Mouse (Mus musculus) cerebellum, adult 2 months (tissue): ENCODE data around the gene Anapc15-ps. TPM values are rescaled to one million over a fixed set of nuclear protein-coding genes. Genes with fewer than 3 reads are reported as not detected.

Experiments
- DNase-seq, 2 experiments: peaks; one replicate each; pipeline ENCODE4 v3.0.0; 2021
- H3K27ac ChIP-seq: fragments of 200-500 bp; 2 replicates; pipeline ENCODE4 v1.5.1; 2012; ENCODE audit warnings: low read length, control low read depth, inconsistent platforms; ENCODE audit not compliant: insufficient read depth
- H3K27me3 ChIP-seq: fragments of 200-500 bp; 2 replicates; pipeline ENCODE4 v1.6.1; 2012; ENCODE audit warnings: inconsistent platforms, mild to moderate bottlenecking, low read length, moderate library complexity; ENCODE audit not compliant: control insufficient read depth, insufficient read depth
- H3K4me1 ChIP-seq: fragments of 200-500 bp; 2 replicates; pipeline ENCODE4 v1.6.1; 2011; ENCODE audit warnings: low read length; ENCODE audit not compliant: control insufficient read depth, insufficient read depth
- H3K4me3 ChIP-seq: fragments of 200-500 bp; replicated peaks from 2 replicates; pipeline ENCODE3; 2011; ENCODE audit warnings: mild to moderate bottlenecking, low read depth, low read length, control low read depth; ENCODE audit not compliant: insufficient read depth
- CTCF ChIP-seq: fragments of 200-500 bp; IDR thresholded peaks from 2 replicates; pipeline ENCODE4 v1.5.1; 2011; ENCODE audit warnings: low read depth, mild to moderate bottlenecking, control low read depth, low read length, moderate library complexity, borderline replicate concordance; ENCODE audit not compliant: insufficient read depth
- POLR2A ChIP-seq: fragments of 200-500 bp; IDR thresholded peaks from 2 replicates; pipeline ENCODE4 v1.6.1; 2011; ENCODE audit warnings: low read length, control low read depth, borderline replicate concordance; ENCODE audit not compliant: insufficient read depth
- WGBS: fragments of 180-500 bp; shearing (Covaris S2); methylation state at CpG from one replicate; pipeline ENCODE4 v1.1.7; 2018; 5-methylcytosine and 5-hydroxymethylcytosine counted together
- polyA plus RNA-seq: library from polyadenylated mRNA; depleted of rRNA; stranded (reverse); fragments of >200 nt; gene quantifications from 2 replicates; pipeline ENCODE4 v1.2.3, GENCODE M21; 2012

Anapc15-ps gene
- polyA plus RNA-seq, 1 experiment: 0.85 TPM

DNA sequence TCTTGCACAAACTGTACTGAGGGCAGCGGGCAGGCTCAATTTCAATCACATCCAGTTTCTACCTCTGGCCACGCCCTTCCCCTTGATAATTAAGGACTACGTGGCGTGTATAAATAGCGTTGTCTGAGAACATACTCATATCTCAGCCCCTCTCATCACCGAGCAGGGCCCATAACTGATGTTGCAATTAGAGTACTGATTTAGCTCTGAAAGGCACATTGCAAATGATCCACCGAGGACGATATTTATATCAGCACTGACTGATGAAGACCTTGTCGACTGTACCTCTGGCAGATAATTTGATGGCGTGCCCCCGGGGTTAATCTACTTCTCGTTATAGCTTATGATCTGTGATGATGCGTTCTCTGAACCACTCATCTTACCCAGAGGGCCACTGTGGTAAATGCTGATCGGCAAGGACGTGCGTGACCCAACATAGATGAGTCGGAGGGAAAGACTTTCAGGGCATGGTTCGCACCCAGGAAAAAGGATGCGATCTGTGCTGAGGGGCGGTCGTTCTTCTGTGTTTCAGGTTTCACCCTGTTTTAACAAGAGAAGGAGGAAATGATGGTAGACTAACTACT, 14.4 kb upstream of the Anapc15-ps start:
- Histone ChIP-seq H3K27ac (no peak overlapping the region), H3K27me3 (no peaks in the 10 kb centered on the region), H3K4me1 (no peaks in the 10 kb centered on the region), H3K4me3 (no peak overlapping the region)
- WGBS: 90% methylated on average over 21 of the region's 21 CpGs
- DNase-seq: no peak
- TF ChIP-seq CTCF: no peak
- no peak for TF ChIP-seq POLR2A

DNA sequence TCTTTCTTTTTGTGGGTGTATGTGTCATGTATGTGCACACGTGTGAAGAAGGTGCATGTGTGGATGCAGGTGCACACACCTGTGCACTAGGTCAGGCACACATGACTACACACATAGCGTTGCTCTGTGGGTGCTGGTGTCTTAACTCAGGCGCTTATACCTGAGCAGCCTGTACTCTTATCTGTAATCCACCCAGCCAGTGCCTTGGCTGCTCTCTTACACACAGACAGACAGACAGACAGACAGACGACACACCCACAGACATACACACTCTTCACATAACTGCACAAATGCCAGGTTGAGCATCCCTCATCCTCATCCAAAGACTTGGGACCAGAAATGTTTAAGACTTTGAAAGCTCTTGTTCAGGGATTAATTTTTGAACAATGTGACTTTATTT, 12.8 kb upstream of the Anapc15-ps start:
- Histone ChIP-seq H3K27ac (no peak overlapping the region), H3K27me3 (no peaks in the 10 kb centered on the region), H3K4me1 (no peaks in the 10 kb centered on the region), H3K4me3 (no peak overlapping the region)
- no peak for DNase-seq
- TF ChIP-seq CTCF (no peak), POLR2A (no peak)
- 88% methylated on average over 4 of the region's 4 CpGs for WGBS

DNA sequence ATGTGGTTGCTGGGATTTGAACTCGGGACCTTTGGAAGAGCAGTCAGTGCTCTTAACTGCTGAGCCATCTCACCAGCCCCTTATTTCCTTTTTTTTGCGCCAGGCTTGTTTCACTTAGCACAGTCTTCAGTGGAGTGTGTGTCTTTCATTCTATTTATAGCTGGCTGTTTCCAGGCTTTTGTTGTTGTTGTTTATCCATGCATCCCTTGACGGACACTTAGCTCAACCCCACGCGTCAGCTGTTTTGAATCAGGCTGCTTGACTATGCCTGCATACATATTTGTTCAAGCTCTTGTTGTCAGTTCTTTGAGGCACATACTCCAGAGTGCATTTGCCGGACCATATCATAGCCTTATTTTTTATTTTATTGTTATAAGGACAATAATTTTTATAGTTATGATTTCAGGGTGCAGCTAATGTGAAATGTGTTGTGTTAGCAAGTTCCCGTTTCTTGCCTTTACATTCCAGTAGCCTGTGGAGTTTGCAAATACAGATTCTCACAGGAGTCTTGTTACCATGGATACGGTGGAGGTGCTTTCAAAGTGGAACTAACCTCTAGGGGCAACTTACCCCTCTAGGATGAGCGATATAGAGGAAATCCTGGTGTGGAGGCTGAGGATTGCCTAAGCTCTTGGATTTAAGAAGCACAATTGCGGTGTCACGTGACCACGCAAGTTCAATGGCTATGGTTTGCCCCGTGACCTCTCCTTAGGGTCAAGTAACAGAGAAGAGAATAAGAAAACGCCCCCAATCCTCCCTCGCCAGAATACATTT, 11.7 kb upstream of the Anapc15-ps start:
- WGBS: 35% methylated on average over 15 of the region's 15 CpGs
- H3K27me3 ChIP-seq: no peaks in the 10 kb centered on the region
- TF ChIP-seq POLR2A: no peak
- no peak for TF ChIP-seq CTCF
- H3K27ac ChIP-seq: no peak overlapping the region
- H3K4me1 ChIP-seq: no peaks in the 10 kb centered on the region
- H3K4me3 ChIP-seq: no peak overlapping the region
- no peak for DNase-seq

DNA sequence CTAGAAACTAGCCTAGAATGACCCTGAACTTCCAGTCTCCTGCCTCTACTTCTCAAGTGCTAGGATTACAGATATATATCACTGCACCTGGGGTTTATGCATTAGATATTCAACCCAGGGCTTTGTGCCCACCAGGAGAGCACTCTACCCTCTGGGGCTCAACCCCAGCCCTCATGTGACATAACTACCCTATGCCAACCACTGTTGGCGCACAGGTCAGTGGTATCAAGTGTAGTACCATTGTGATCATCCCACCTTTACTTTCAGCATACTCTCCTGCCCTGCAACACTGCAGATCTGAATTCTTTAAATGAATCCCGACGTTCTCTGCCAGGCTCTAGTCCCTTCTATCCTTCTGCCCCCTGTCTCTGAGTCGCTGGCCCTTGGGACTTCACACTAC, 11.0 kb upstream of the Anapc15-ps start:
- WGBS: 95% methylated on average over 4 of the region's 4 CpGs

DNA sequence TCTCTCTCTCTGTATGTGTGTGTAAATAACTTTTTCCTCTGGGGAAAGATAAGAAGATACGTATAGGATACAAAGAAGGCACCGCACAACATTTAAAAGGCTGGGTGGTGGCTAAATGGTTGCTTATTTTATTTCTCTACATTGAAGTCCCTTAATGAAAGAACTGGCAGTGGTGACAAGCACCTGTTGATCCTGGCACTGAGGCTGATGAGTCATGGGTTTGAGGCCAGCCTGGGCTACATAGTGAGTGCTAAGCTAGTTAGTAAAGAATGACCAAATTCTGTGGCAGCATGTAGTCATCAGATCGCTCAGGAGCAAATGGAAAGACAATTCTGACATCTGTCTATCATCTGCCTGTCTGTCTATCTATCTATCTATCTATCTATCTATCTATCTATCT, 10.5 kb upstream of the Anapc15-ps start:
- TF ChIP-seq CTCF (no peak), POLR2A (no peak)
- no peaks in the 10 kb centered on the region for H3K4me1 ChIP-seq
- 97% methylated on average over 3 of the region's 3 CpGs for WGBS

More for the DNA sequence above, 11.0 kb upstream of the Anapc15-ps start:
- no peak for DNase-seq
- TF ChIP-seq POLR2A: no peak
- no peak for TF ChIP-seq CTCF
- Histone ChIP-seq H3K27ac (no peak overlapping the region), H3K4me1 (no peaks in the 10 kb centered on the region), H3K4me3 (no peak overlapping the region), H3K27me3 (no peaks in the 10 kb centered on the region)

DNA sequence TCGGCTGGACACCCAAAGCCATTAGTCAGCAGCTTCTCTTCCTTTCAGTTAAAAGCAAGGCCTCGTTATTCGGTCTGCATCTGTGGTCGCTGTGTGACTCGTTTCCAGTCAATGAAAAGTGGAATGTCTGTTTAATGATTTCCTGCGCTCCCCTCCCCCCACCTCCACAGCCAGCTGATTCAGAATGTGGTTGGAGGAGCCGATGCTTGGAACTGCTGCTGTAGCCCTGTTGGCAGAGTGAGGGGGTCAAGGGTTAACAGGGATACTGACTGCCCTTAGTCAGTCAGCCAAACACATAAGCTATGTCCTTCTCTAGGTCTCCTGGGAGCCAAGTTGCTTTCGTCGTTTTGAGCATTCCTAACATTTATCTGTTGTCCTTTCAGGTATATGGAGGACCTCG, 9.7 kb upstream of the Anapc15-ps start:
- H3K4me3 ChIP-seq: no peak overlapping the region
- no peak for DNase-seq
- H3K27ac ChIP-seq: no peak overlapping the region
- H3K4me1 ChIP-seq: no peaks in the 10 kb centered on the region
- TF ChIP-seq POLR2A (no peak), CTCF (no peak)
- WGBS: 86% methylated on average over 10 of the region's 10 CpGs
- no peaks in the 10 kb centered on the region for H3K27me3 ChIP-seq

More for the DNA sequence above, 10.5 kb upstream of the Anapc15-ps start:
- no peak overlapping the region for H3K27ac ChIP-seq
- H3K27me3 ChIP-seq: no peaks in the 10 kb centered on the region
- no peak overlapping the region for H3K4me3 ChIP-seq
- DNase-seq: no peak

DNA sequence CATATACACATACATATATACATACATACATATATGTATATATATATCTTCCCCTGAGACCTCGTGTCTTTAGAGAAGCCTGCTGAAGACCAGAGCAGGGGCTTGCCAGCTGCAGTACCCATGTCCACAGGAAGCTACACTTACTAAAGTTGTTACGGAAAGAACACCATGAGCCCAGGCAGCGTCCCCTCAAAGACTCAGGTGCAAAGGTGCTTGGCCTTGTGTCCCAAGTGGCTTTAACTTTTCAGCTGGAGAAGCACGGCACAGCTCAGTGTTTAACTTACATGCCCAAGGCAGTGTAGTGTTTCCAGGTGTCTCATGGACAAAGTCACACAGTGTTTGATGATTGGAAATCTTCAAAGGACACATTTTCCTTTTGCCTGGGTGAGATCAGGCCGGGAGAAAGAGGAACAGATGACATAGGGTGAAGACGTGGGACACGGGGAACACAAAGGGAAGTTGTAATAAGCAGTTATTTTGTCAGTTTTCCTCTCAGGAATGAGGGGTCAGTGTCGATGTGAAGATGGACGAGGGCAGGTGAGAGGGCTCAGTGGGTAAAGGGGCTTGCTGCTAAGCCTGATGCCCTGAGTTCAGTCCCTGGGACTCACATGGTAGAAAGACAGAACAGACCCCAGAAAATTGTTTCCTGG, 9.0 kb upstream of the Anapc15-ps start:
- Histone ChIP-seq H3K27ac (no peak overlapping the region), H3K4me1 (no peaks in the 10 kb centered on the region), H3K27me3 (no peaks in the 10 kb centered on the region), H3K4me3 (no peak overlapping the region)
- DNase-seq: no peak
- TF ChIP-seq CTCF (no peak), POLR2A (no peak)
- WGBS: 91% methylated on average over 9 of the region's 9 CpGs

DNA sequence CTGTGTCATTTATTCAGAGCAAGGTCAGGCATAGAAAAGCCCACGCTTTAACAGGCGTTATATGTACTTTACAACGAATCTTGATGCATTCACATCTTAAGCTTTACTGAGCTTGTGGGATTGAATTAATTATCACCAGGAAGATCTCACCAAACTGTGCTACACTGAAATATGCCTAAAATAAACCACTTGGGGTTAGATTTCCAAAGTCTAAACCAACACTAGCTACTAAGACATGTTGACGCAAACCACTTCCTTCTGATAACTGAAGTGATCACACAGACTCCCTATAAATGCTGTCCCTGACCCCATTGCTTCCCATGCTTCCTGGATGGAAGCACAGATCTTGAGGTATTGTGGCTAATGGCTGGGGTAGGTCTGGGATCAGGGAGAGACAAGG, 8.2 kb upstream of the Anapc15-ps start:
- TF ChIP-seq POLR2A (no peak), CTCF (no peak)
- no peaks in the 10 kb centered on the region for H3K4me1 ChIP-seq
- no peak for DNase-seq
- H3K27ac ChIP-seq: no peak overlapping the region
- no peaks in the 10 kb centered on the region for H3K27me3 ChIP-seq
- 92% methylated on average over 4 of the region's 4 CpGs for WGBS
- H3K4me3 ChIP-seq: no peak overlapping the region
